Mouse (Mus musculus): ENCODE results near the gene Dhx8. TPM values are rescaled to one million over a fixed set of nuclear protein-coding genes. Genes with fewer than 3 reads are reported as not detected.

Gene Dhx8
- polyA plus RNA-seq, 1 experiment = 37.6 TPM

GRCm38 (mm10) chr11:101725043-101725442, 7.7 kb upstream of the Dhx8 start:
- Histone ChIP-seq H3K4me3 (ENCODE audit: low read depth, low read length) (no peak overlapping the region), H3K27me3 (ENCODE audit: control insufficient read depth, insufficient read depth, low read length, poor library complexity, severe bottlenecking) (no peaks in the 10 kb centered on the region), H3K4me1 (ENCODE audit: control insufficient read depth, insufficient read depth, low read length) (peaks cover 3% of the 10 kb centered on the region), H3K9ac (ENCODE audit: low read depth, poor library complexity, severe bottlenecking) (no peak overlapping the region), H3K9me3 (replicated peaks; ENCODE audit: control insufficient read depth, insufficient read depth, low read length, poor library complexity, severe bottlenecking) (no peaks in the 10 kb centered on the region), H3K27ac (ENCODE audit: insufficient read depth, low read length) (no peak overlapping the region), H3K36me3 (ENCODE audit: control insufficient read depth, insufficient read depth, low read length, poor library complexity, severe bottlenecking) (no peaks in the 10 kb centered on the region)
- TF ChIP-seq CTCF (IDR thresholded peaks at IDR 0.05; ENCODE audit: low read depth, low read length) (no peak), EP300 (IDR thresholded peaks at IDR 0.05; ENCODE audit: insufficient read depth, low read depth, low read length) (no peak), POLR2A (IDR thresholded peaks at IDR 0.05; ENCODE audit: insufficient read depth, low read length) (no peak)

DNA sequence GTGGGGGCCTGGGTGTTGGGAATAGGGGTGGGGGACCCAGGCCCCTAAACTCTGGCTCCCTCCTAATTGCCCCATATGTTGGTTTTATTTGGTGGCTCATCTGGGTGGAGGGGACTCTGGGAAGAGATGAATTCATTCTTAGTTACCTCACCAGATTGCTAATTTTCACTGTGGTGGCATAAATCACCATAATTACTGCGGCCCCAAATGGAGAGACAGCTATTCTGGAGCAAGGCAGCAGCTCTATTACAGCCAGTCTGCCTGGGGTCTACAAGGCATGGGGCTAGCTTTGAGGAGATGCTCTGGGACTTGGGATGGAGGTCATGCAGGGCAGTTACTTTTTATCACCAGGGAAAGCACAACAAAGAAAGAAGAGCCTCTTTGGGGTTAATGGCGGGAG, 6.0 kb upstream of the Dhx8 start:
- Histone ChIP-seq H3K4me1 (ENCODE audit: control insufficient read depth, insufficient read depth, low read length) (peaks cover 3% of the 10 kb centered on the region), H3K27me3 (ENCODE audit: control insufficient read depth, insufficient read depth, low read length, poor library complexity, severe bottlenecking) (no peaks in the 10 kb centered on the region), H3K9me3 (replicated peaks; ENCODE audit: control insufficient read depth, insufficient read depth, low read length, poor library complexity, severe bottlenecking) (no peaks in the 10 kb centered on the region), H3K9ac (ENCODE audit: low read depth, poor library complexity, severe bottlenecking) (peak overlapping the region; percentile 26; the same call in 1 of the 2 replicates), H3K27ac (ENCODE audit: insufficient read depth, low read length) (no peak overlapping the region), H3K4me3 (ENCODE audit: low read depth, low read length) (no peak overlapping the region), H3K36me3 (ENCODE audit: control insufficient read depth, insufficient read depth, low read length, poor library complexity, severe bottlenecking) (no peaks in the 10 kb centered on the region)
- TF ChIP-seq CTCF (IDR thresholded peaks at IDR 0.05; ENCODE audit: low read depth, low read length) = no peak
- no peak for TF ChIP-seq EP300 (IDR thresholded peaks at IDR 0.05; ENCODE audit: insufficient read depth, low read depth, low read length)
- TF ChIP-seq POLR2A (IDR thresholded peaks at IDR 0.05; ENCODE audit: insufficient read depth, low read length) = no peak

- H3K9me3 ChIP-seq (replicated peaks; ENCODE audit: control insufficient read depth, insufficient read depth, low read length, poor library complexity, severe bottlenecking) = no peaks in the 10 kb centered on the region
- TF ChIP-seq CTCF (IDR thresholded peaks at IDR 0.05; ENCODE audit: low read depth, low read length) (no peak), POLR2A (IDR thresholded peaks at IDR 0.05; ENCODE audit: insufficient read depth, low read length) (no peak)
- H3K27me3 ChIP-seq (ENCODE audit: control insufficient read depth, insufficient read depth, low read length, poor library complexity, severe bottlenecking) = no peaks in the 10 kb centered on the region
These were observed 3.4 kb upstream of the Dhx8 start for GRCm38 (mm10) chr11:101729308-101729707.

DNA sequence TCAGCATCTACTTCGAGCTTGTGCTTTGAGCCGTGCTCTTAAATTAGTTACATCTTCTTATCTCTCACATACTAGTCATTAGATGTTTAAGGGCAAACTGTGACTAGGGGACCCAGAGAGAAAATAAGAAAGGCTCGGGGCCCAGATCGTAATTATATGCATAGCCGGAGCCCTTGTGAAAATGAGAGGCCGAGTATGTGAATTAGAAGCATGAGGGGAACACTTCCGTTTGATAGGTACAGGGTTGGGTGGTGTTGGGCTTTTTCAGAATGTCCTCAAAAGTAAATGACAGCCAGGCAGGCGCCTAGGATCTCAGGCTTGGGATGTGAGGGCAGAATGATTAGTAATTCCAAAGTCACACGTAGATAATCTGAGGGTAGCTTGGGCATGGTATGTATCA, 877 bp downstream of the Dhx8 start:
- Histone ChIP-seq H3K9me3 (replicated peaks; ENCODE audit: control insufficient read depth, insufficient read depth, low read length, poor library complexity, severe bottlenecking) (no peaks in the 10 kb centered on the region), H3K27ac (ENCODE audit: insufficient read depth, low read length) (no peak overlapping the region), H3K4me3 (ENCODE audit: low read depth, low read length) (peak overlapping the region; percentile 94), H3K4me1 (ENCODE audit: control insufficient read depth, insufficient read depth, low read length) (no peaks in the 10 kb centered on the region), H3K27me3 (ENCODE audit: control insufficient read depth, insufficient read depth, low read length, poor library complexity, severe bottlenecking) (no peaks in the 10 kb centered on the region), H3K9ac (ENCODE audit: low read depth, poor library complexity, severe bottlenecking) (peak overlapping the region; percentile 75), H3K36me3 (ENCODE audit: control insufficient read depth, insufficient read depth, low read length, poor library complexity, severe bottlenecking) (peaks cover 33% of the 10 kb centered on the region)
- TF ChIP-seq CTCF (IDR thresholded peaks at IDR 0.05; ENCODE audit: low read depth, low read length) (no peak), POLR2A (IDR thresholded peaks at IDR 0.05; ENCODE audit: insufficient read depth, low read length) (no peak), EP300 (IDR thresholded peaks at IDR 0.05; ENCODE audit: insufficient read depth, low read depth, low read length) (no peak)

More at GRCm38 (mm10) chr11:101729308-101729707, 3.4 kb upstream of the Dhx8 start:
- Histone ChIP-seq H3K4me3 (ENCODE audit: low read depth, low read length) (no peak overlapping the region), H3K36me3 (ENCODE audit: control insufficient read depth, insufficient read depth, low read length, poor library complexity, severe bottlenecking) (no peaks in the 10 kb centered on the region), H3K9ac (ENCODE audit: low read depth, poor library complexity, severe bottlenecking) (no peak overlapping the region), H3K27ac (ENCODE audit: insufficient read depth, low read length) (no peak overlapping the region), H3K4me1 (ENCODE audit: control insufficient read depth, insufficient read depth, low read length) (peaks cover 3% of the 10 kb centered on the region)

GRCm38 (mm10) chr11:101756616-101757015, 23.9 kb downstream of the Dhx8 start:
- no peak for TF ChIP-seq EP300 (IDR thresholded peaks at IDR 0.05; ENCODE audit: insufficient read depth, low read depth, low read length)
- TF ChIP-seq CTCF (IDR thresholded peaks at IDR 0.05; ENCODE audit: low read depth, low read length) = no peak
- TF ChIP-seq POLR2A (IDR thresholded peaks at IDR 0.05; ENCODE audit: insufficient read depth, low read length) = no peak
- no peaks in the 10 kb centered on the region for H3K4me1 ChIP-seq (ENCODE audit: control insufficient read depth, insufficient read depth, low read length)
- H3K27me3 ChIP-seq (ENCODE audit: control insufficient read depth, insufficient read depth, low read length, poor library complexity, severe bottlenecking) = no peaks in the 10 kb centered on the region
- H3K27ac ChIP-seq (ENCODE audit: insufficient read depth, low read length) = no peak overlapping the region
- H3K9ac ChIP-seq (ENCODE audit: low read depth, poor library complexity, severe bottlenecking) = no peak overlapping the region
- peaks cover 77% of the 10 kb centered on the region for H3K36me3 ChIP-seq (ENCODE audit: control insufficient read depth, insufficient read depth, low read length, poor library complexity, severe bottlenecking)
- H3K9me3 ChIP-seq (replicated peaks; ENCODE audit: control insufficient read depth, insufficient read depth, low read length, poor library complexity, severe bottlenecking) = no peaks in the 10 kb centered on the region
- H3K4me3 ChIP-seq (ENCODE audit: low read depth, low read length) = no peak overlapping the region

DNA sequence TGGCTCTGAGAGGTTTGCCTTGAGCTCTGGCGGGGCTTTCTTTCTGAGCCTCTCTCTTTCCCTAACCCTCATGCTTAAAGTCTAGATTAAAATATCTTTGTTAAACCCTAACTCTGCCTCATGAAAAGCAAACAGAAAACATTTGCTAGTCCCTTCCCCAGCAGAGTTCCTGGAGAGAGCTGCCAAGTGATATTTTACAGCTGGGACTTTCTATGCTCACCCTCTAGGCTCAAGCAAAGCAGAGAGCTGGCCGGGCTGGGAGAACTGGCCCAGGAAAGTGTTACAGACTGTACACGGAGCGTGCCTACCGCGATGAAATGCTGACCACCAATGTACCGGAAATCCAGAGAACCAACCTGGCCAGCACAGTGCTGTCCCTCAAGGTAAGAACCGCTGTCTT, 24.6 kb downstream of the Dhx8 start:
- H3K9ac ChIP-seq (ENCODE audit: low read depth, poor library complexity, severe bottlenecking) = no peak overlapping the region
- no peak overlapping the region for H3K27ac ChIP-seq (ENCODE audit: insufficient read depth, low read length)
- no peaks in the 10 kb centered on the region for H3K4me1 ChIP-seq (ENCODE audit: control insufficient read depth, insufficient read depth, low read length)
- no peak overlapping the region for H3K4me3 ChIP-seq (ENCODE audit: low read depth, low read length)
- TF ChIP-seq EP300 (IDR thresholded peaks at IDR 0.05; ENCODE audit: insufficient read depth, low read depth, low read length) (no peak), POLR2A (IDR thresholded peaks at IDR 0.05; ENCODE audit: insufficient read depth, low read length) (no peak), CTCF (IDR thresholded peaks at IDR 0.05; ENCODE audit: low read depth, low read length) (no peak)
- H3K36me3 ChIP-seq (ENCODE audit: control insufficient read depth, insufficient read depth, low read length, poor library complexity, severe bottlenecking) = peaks cover 73% of the 10 kb centered on the region
- no peaks in the 10 kb centered on the region for H3K27me3 ChIP-seq (ENCODE audit: control insufficient read depth, insufficient read depth, low read length, poor library complexity, severe bottlenecking)
- H3K9me3 ChIP-seq (replicated peaks; ENCODE audit: control insufficient read depth, insufficient read depth, low read length, poor library complexity, severe bottlenecking) = no peaks in the 10 kb centered on the region
